Mouse (Mus musculus): ENCODE measurements around the gene Antxr2.

GRCm38 (mm10) chr5:98019396-98019795 is 11.4 kb downstream of the Antxr2 start:
- TF ChIP-seq TAL1 (IDR thresholded peaks at IDR 0.05; ENCODE audit: low read length), result no peak
- TF ChIP-seq GATA1 (IDR thresholded peaks at IDR 0.05; ENCODE audit: low read length), result no peak

Data from erythroblast, embryonic 14.5 days (primary cell).